Mouse (Mus musculus): ENCODE measurements around the gene Entpd3. TPM values are rescaled to one million over a fixed set of nuclear protein-coding genes. Genes with fewer than 3 reads are reported as not detected.

Entpd3 gene
- polyA plus RNA-seq, 1 experiment from 2014 or later = not detected

GRCm38 (mm10) chr9:120611055-120611454 lies 71.4 kb downstream of the Entpd3 start:
- ATAC-seq = no peak
- H3K36me3 ChIP-seq = no peaks in the 10 kb centered on the region
- no peak overlapping the region for H3K9ac ChIP-seq
- no peak overlapping the region for H3K4me2 ChIP-seq
- no peak overlapping the region for H3K27ac ChIP-seq
- H3K9me3 ChIP-seq (replicated peaks) = peaks cover 9% of the 10 kb centered on the region; the same call in 1 of the 2 replicates
- H3K4me3 ChIP-seq = no peak overlapping the region
- H3K4me1 ChIP-seq = no peaks in the 10 kb centered on the region
- no peaks in the 10 kb centered on the region for H3K27me3 ChIP-seq (replicated peaks)

- WGBS (ENCODE audit: insufficient replicate concordance) = 75% methylated on average over 6 of the region's 6 CpGs
- H3K9ac ChIP-seq = no peak overlapping the region
- H3K36me3 ChIP-seq = no peaks in the 10 kb centered on the region
- no peaks in the 10 kb centered on the region for H3K9me3 ChIP-seq (replicated peaks)
- ATAC-seq = no peak
- no peak overlapping the region for H3K4me2 ChIP-seq
- H3K27me3 ChIP-seq (replicated peaks) = peaks cover 2% of the 10 kb centered on the region
- H3K4me1 ChIP-seq = no peaks in the 10 kb centered on the region
- no peak overlapping the region for H3K4me3 ChIP-seq
- no peak overlapping the region for H3K27ac ChIP-seq
Observed at GRCm38 (mm10) chr9:120614059-120614458, 74.4 kb downstream of the Entpd3 start.

Other genes with a start within 250 kb of the Entpd3 start
- 0.04 TPM in 2 replicates for gene Myrip, start 238.3 kb upstream of the Entpd3 start, polyA plus RNA-seq (2016; fragmentation: Nextera tagmentation; extraction: Ambion mirVana)
- gene Eif1b, start 47.6 kb upstream of the Entpd3 start, polyA plus RNA-seq (2016; fragmentation: Nextera tagmentation; extraction: Ambion mirVana) = 110 and 116 TPM in 2 replicates
- 722 and 731 TPM in 2 replicates for gene Rpl14, start 31.6 kb downstream of the Entpd3 start, polyA plus RNA-seq (2016; fragmentation: Nextera tagmentation; extraction: Ambion mirVana)